Mouse (Mus musculus) c-Kit-positive CD71-positive TER-119-positive erythroid progenitor cells, embryonic 14.5 days (primary cell): Measurements from ENCODE around the gene Yif1b.

ENCODE experiments used
- DNase-seq: peaks from one replicate; pipeline ENCODE4 v3.0.0-alpha.2; 2013; ENCODE audit warnings: low spot score

Gene Yif1b

GRCm38 (mm10) chr7:29280801-29281200 is 42.7 kb downstream of the Yif1b start:
- DNase-seq, result no peak

GRCm38 (mm10) chr7:29281201-29282073 is 43.3 kb downstream of the Yif1b start, which contains the start of gene Spint2:
Gene Spint2, minus strand, starts transcription at chr7:29281912.
- no peak for DNase-seq

GRCm38 (mm10) chr7:29282074-29282554 is 44.0 kb downstream of the Yif1b start:
- no peak for DNase-seq

- DNase-seq, result no peak
These were observed 45.7 kb downstream of the Yif1b start for GRCm38 (mm10) chr7:29283876-29284275.

- no peak for DNase-seq
These were observed 46.4 kb downstream of the Yif1b start for GRCm38 (mm10) chr7:29284523-29284922.

GRCm38 (mm10) chr7:29287481-29287880 is 49.4 kb downstream of the Yif1b start:
- DNase-seq, result no peak

- no peak for DNase-seq
These were observed 50.0 kb downstream of the Yif1b start for GRCm38 (mm10) chr7:29288079-29288478.

- peak; percentile 48 for DNase-seq
These were observed 51.0 kb downstream of the Yif1b start, which contains the start of gene Ppp1r14a for GRCm38 (mm10) chr7:29288942-29289638. Gene Ppp1r14a, plus strand, starts transcription at chr7:29289308.

GRCm38 (mm10) chr7:29289856-29290255 is 51.7 kb downstream of the Yif1b start:
- no peak for DNase-seq

- DNase-seq, result no peak
These were observed 52.8 kb downstream of the Yif1b start for GRCm38 (mm10) chr7:29290691-29291485.

- DNase-seq, result no peak
These were observed 53.7 kb downstream of the Yif1b start for GRCm38 (mm10) chr7:29291616-29292457.

GRCm38 (mm10) chr7:29292458-29293098 is 54.4 kb downstream of the Yif1b start:
- DNase-seq, result no peak

GRCm38 (mm10) chr7:29293131-29294065 is 55.3 kb downstream of the Yif1b start:
- no peak for DNase-seq

GRCm38 (mm10) chr7:29294111-29294761 is 56.1 kb downstream of the Yif1b start:
- DNase-seq, result no peak

- no peak for DNase-seq
These were observed 57.9 kb downstream of the Yif1b start for GRCm38 (mm10) chr7:29295861-29296647.

GRCm38 (mm10) chr7:29296998-29297397 is 58.9 kb downstream of the Yif1b start:
- peak; percentile 64 for DNase-seq
